Mouse (Mus musculus): ENCODE measurements around the gene Mrps18a. TPM values are rescaled to one million over a fixed set of nuclear protein-coding genes. Genes with fewer than 3 reads are reported as not detected.

The Mrps18a gene
- polyA plus RNA-seq, 1 experiment from 2014 or later: 154 TPM

GRCm38 (mm10) chr17:46164301-46164700 is 53.5 kb downstream of the Mrps18a start:
- peaks cover 31% of the 10 kb centered on the region for H3K4me1 ChIP-seq
- no peak for ATAC-seq (ENCODE audit: low FRiP score)
- H3K9me3 ChIP-seq (replicated peaks): no peaks in the 10 kb centered on the region
- peaks cover 52% of the 10 kb centered on the region for H3K36me3 ChIP-seq
- H3K4me2 ChIP-seq: no peak overlapping the region
- 98% methylated on average over 8 of the region's 8 CpGs for WGBS
- no peak overlapping the region for H3K4me3 ChIP-seq (replicated peaks)
- no peak overlapping the region for H3K27ac ChIP-seq (replicated peaks)
- H3K9ac ChIP-seq (replicated peaks): no peak overlapping the region
- H3K27me3 ChIP-seq (replicated peaks): no peaks in the 10 kb centered on the region

- ATAC-seq (ENCODE audit: low FRiP score): no peak
Measured at GRCm38 (mm10) chr17:46164791-46165190, 54.0 kb downstream of the Mrps18a start.

GRCm38 (mm10) chr17:46165460-46165859 is 54.7 kb downstream of the Mrps18a start:
- Histone ChIP-seq H3K4me1 (peaks cover 23% of the 10 kb centered on the region), H3K27me3 (replicated peaks) (no peaks in the 10 kb centered on the region), H3K9me3 (replicated peaks) (no peaks in the 10 kb centered on the region), H3K27ac (replicated peaks) (no peak overlapping the region), H3K9ac (replicated peaks) (no peak overlapping the region), H3K4me2 (no peak overlapping the region), H3K4me3 (replicated peaks) (no peak overlapping the region), H3K36me3 (peaks cover 62% of the 10 kb centered on the region)
- 92% methylated on average over 12 of the region's 12 CpGs for WGBS
- no peak for ATAC-seq (ENCODE audit: low FRiP score)

More at GRCm38 (mm10) chr17:46164791-46165190, 54.0 kb downstream of the Mrps18a start:
- 93% methylated on average over 10 of the region's 10 CpGs for WGBS
- H3K27ac ChIP-seq (replicated peaks): no peak overlapping the region
- H3K27me3 ChIP-seq (replicated peaks): no peaks in the 10 kb centered on the region
- no peak overlapping the region for H3K4me2 ChIP-seq
- no peak overlapping the region for H3K4me3 ChIP-seq (replicated peaks)
- H3K9ac ChIP-seq (replicated peaks): no peak overlapping the region
- no peaks in the 10 kb centered on the region for H3K9me3 ChIP-seq (replicated peaks)
- peaks cover 56% of the 10 kb centered on the region for H3K36me3 ChIP-seq
- H3K4me1 ChIP-seq: peaks cover 28% of the 10 kb centered on the region

- H3K9me3 ChIP-seq (replicated peaks): no peaks in the 10 kb centered on the region
- WGBS: 91% methylated on average over 5 of the region's 5 CpGs
- no peak overlapping the region for H3K4me2 ChIP-seq
- no peak for ATAC-seq (ENCODE audit: low FRiP score)
- H3K9ac ChIP-seq (replicated peaks): no peak overlapping the region
- H3K27me3 ChIP-seq (replicated peaks): no peaks in the 10 kb centered on the region
- no peak overlapping the region for H3K27ac ChIP-seq (replicated peaks)
- peaks cover 65% of the 10 kb centered on the region for H3K36me3 ChIP-seq
- no peak overlapping the region for H3K4me3 ChIP-seq (replicated peaks)
- H3K4me1 ChIP-seq: peaks cover 23% of the 10 kb centered on the region
Measured at GRCm38 (mm10) chr17:46166270-46166669, 55.5 kb downstream of the Mrps18a start.

- no peak for ATAC-seq (ENCODE audit: low FRiP score)
- H3K27me3 ChIP-seq (replicated peaks): no peaks in the 10 kb centered on the region
- no peak overlapping the region for H3K27ac ChIP-seq (replicated peaks)
- no peak overlapping the region for H3K4me2 ChIP-seq
- no peak overlapping the region for H3K9ac ChIP-seq (replicated peaks)
- no peaks in the 10 kb centered on the region for H3K9me3 ChIP-seq (replicated peaks)
- 84% methylated on average over 11 of the region's 11 CpGs for WGBS
- H3K4me3 ChIP-seq (replicated peaks): no peak overlapping the region
- peaks cover 15% of the 10 kb centered on the region for H3K4me1 ChIP-seq
- peaks cover 69% of the 10 kb centered on the region for H3K36me3 ChIP-seq
Measured at GRCm38 (mm10) chr17:46167014-46167413, 56.2 kb downstream of the Mrps18a start.

GRCm38 (mm10) chr17:46168318-46168717 is 57.5 kb downstream of the Mrps18a start:
- Histone ChIP-seq H3K9ac (replicated peaks) (no peak overlapping the region), H3K27me3 (replicated peaks) (no peaks in the 10 kb centered on the region), H3K4me2 (no peak overlapping the region), H3K4me3 (replicated peaks) (no peak overlapping the region), H3K4me1 (peaks cover 2% of the 10 kb centered on the region; the same call in 1 of the 2 replicates), H3K9me3 (replicated peaks) (no peaks in the 10 kb centered on the region), H3K36me3 (peaks cover 79% of the 10 kb centered on the region), H3K27ac (replicated peaks) (no peak overlapping the region)
- 53% methylated on average over 5 of the region's 5 CpGs for WGBS
- ATAC-seq (ENCODE audit: low FRiP score): no peak

GRCm38 (mm10) chr17:46168768-46169167 is 58.0 kb downstream of the Mrps18a start:
- no peak for ATAC-seq (ENCODE audit: low FRiP score)
- Histone ChIP-seq H3K36me3 (peaks cover 79% of the 10 kb centered on the region), H3K4me3 (replicated peaks) (no peak overlapping the region), H3K27me3 (replicated peaks) (no peaks in the 10 kb centered on the region), H3K4me1 (no peaks in the 10 kb centered on the region), H3K9me3 (replicated peaks) (no peaks in the 10 kb centered on the region), H3K9ac (replicated peaks) (no peak overlapping the region), H3K4me2 (no peak overlapping the region), H3K27ac (replicated peaks) (no peak overlapping the region)
- WGBS: 91% methylated on average over 5 of the region's 5 CpGs

- Histone ChIP-seq H3K4me2 (no peak overlapping the region), H3K9ac (replicated peaks) (no peak overlapping the region), H3K4me3 (replicated peaks) (no peak overlapping the region), H3K36me3 (peaks cover 67% of the 10 kb centered on the region), H3K27me3 (replicated peaks) (no peaks in the 10 kb centered on the region), H3K27ac (replicated peaks) (no peak overlapping the region), H3K4me1 (no peaks in the 10 kb centered on the region), H3K9me3 (replicated peaks) (no peaks in the 10 kb centered on the region)
- ATAC-seq (ENCODE audit: low FRiP score): no peak
- 76% methylated on average over 3 of the region's 3 CpGs for WGBS
Measured at GRCm38 (mm10) chr17:46170538-46170937, 59.8 kb downstream of the Mrps18a start.

Other genes starting within 250 kb of the Mrps18a start
- gene Vegfa, start 78.6 kb upstream of the Mrps18a start, polyA plus RNA-seq (2015; fragmentation: Nextera tagmentation; extraction: Ambion mirVana): 4.1 and 4.8 TPM in 2 replicates
- gene Rsph9, start 33.2 kb downstream of the Mrps18a start, polyA plus RNA-seq (2015; fragmentation: Nextera tagmentation; extraction: Ambion mirVana): 37.9 and 39.3 TPM in 2 replicates
- 21.7 and 24.6 TPM in 2 replicates for gene Mad2l1bp, start 42.6 kb downstream of the Mrps18a start, polyA plus RNA-seq (2015; fragmentation: Nextera tagmentation; extraction: Ambion mirVana)
- 41.3 and 43.5 TPM in 2 replicates for gene Gtpbp2, start 50.0 kb downstream of the Mrps18a start, polyA plus RNA-seq (2015; fragmentation: Nextera tagmentation; extraction: Ambion mirVana)
- 7.9 and 8.8 TPM in 2 replicates for gene Polh, start 91.7 kb downstream of the Mrps18a start, polyA plus RNA-seq (2015; fragmentation: Nextera tagmentation; extraction: Ambion mirVana)
- 29.9 and 31.0 TPM in 2 replicates for gene Xpo5, start 91.8 kb downstream of the Mrps18a start, polyA plus RNA-seq (2015; fragmentation: Nextera tagmentation; extraction: Ambion mirVana)
- gene Polr1c, start 137.1 kb downstream of the Mrps18a start, polyA plus RNA-seq (2015; fragmentation: Nextera tagmentation; extraction: Ambion mirVana): 73.7 and 76.4 TPM in 2 replicates
- gene Yipf3, start 137.1 kb downstream of the Mrps18a start, polyA plus RNA-seq (2015; fragmentation: Nextera tagmentation; extraction: Ambion mirVana): 87.8 and 97.8 TPM in 2 replicates
- 13.1 and 15.0 TPM in 2 replicates for gene Lrrc73, start 142.5 kb downstream of the Mrps18a start, polyA plus RNA-seq (2015; fragmentation: Nextera tagmentation; extraction: Ambion mirVana)
- 28.6 and 32.6 TPM in 2 replicates for gene Tjap1, start 172.0 kb downstream of the Mrps18a start, polyA plus RNA-seq (2015; fragmentation: Nextera tagmentation; extraction: Ambion mirVana)
- 24.7 and 27.4 TPM in 2 replicates for gene Dlk2, start 186.4 kb downstream of the Mrps18a start, polyA plus RNA-seq (2015; fragmentation: Nextera tagmentation; extraction: Ambion mirVana)
- 9.3 TPM in 2 replicates for gene Abcc10, start 217.4 kb downstream of the Mrps18a start, polyA plus RNA-seq (2015; fragmentation: Nextera tagmentation; extraction: Ambion mirVana)